Mouse (Mus musculus): ENCODE data around the gene Dnm3. TPM values are rescaled to one million over a fixed set of nuclear protein-coding genes. Genes with fewer than 3 reads are reported as not detected.

The Dnm3 gene
- total RNA-seq, 2 experiments from 2014 or later: 7.9 to 17.7 TPM

- no peak for DNase-seq
These were observed 150.2 kb downstream of the Dnm3 start for GRCm38 (mm10) chr1:162327631-162328030.

GRCm38 (mm10) chr1:162324412-162324811 is 153.4 kb downstream of the Dnm3 start:
- DNase-seq: no peak

- no peak for DNase-seq
These were observed 154.7 kb downstream of the Dnm3 start for GRCm38 (mm10) chr1:162323142-162323541.

- DNase-seq: peak; percentile 12 to 20
These were observed 164.2 kb downstream of the Dnm3 start for GRCm38 (mm10) chr1:162313451-162314276.

DNA sequence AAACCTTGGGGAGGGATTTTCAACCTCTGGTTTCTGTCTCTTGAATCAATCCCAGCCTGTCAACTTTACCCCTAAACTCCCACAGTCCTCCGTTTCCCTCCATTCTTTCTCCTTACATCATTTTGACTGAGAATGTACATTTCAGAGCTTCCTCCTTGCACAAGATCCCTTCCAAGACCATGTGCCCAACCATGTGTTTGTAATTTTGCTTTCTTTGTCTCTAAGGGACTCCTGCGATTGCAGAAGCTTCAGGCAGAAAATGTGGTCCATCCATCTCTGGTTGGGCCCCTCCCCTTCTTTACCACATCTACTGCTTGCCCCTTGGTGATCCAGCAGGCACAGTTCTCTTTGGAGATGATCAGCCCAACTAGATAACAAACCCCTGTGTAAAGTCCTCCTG is 165.2 kb downstream of the Dnm3 start:
- no peak for DNase-seq

DNA sequence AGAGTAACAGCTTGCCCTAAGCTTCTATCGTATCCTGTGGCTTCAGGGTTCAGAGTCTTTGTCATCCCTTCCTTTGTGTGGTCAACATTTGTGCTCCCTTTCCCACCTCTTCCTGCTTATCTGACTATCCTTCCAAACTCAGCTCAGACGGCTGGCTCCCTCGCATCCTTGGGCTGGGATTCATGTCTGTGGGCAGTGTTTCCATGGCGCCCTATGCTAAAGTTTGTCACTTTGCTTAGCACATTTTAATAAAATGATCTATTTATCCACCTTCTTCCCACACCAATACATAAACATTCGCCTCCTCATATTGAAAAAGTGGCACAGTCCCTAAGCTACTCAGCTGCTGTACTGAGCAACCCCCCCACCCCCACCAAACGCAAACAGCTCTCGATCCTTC is 165.7 kb downstream of the Dnm3 start:
- no peak for DNase-seq

GRCm38 (mm10) chr1:162305247-162305646 is 172.6 kb downstream of the Dnm3 start:
- no peak for DNase-seq

- DNase-seq: no peak
These were observed 175.4 kb downstream of the Dnm3 start for GRCm38 (mm10) chr1:162302480-162302879.

GRCm38 (mm10) chr1:162299558-162300319 is 178.1 kb downstream of the Dnm3 start:
- DNase-seq: no peak

GRCm38 (mm10) chr1:162298527-162298926 is 179.3 kb downstream of the Dnm3 start:
- no peak for DNase-seq

DNA sequence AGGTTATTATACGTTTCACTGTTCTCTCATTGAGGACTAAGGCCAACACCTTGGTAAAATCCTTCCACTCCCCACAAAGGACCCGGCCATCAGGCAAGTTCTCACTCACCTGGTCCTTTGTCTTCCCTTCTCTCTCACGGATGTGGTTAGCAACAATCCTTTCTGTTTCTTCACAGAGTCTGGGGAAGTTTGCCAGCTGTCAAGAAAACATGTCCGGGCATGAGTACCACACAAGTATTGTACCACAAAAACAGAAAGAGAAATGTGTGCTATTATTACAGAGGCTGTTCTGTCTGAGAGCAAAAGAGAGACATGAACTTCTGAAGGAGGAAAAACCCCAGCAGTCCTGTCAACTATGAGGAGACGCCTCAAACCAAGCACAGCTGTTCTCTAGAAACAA is 182.4 kb downstream of the Dnm3 start:
- no peak for DNase-seq

GRCm38 (mm10) chr1:162294572-162294910 is 183.3 kb downstream of the Dnm3 start:
- no peak for DNase-seq

DNA sequence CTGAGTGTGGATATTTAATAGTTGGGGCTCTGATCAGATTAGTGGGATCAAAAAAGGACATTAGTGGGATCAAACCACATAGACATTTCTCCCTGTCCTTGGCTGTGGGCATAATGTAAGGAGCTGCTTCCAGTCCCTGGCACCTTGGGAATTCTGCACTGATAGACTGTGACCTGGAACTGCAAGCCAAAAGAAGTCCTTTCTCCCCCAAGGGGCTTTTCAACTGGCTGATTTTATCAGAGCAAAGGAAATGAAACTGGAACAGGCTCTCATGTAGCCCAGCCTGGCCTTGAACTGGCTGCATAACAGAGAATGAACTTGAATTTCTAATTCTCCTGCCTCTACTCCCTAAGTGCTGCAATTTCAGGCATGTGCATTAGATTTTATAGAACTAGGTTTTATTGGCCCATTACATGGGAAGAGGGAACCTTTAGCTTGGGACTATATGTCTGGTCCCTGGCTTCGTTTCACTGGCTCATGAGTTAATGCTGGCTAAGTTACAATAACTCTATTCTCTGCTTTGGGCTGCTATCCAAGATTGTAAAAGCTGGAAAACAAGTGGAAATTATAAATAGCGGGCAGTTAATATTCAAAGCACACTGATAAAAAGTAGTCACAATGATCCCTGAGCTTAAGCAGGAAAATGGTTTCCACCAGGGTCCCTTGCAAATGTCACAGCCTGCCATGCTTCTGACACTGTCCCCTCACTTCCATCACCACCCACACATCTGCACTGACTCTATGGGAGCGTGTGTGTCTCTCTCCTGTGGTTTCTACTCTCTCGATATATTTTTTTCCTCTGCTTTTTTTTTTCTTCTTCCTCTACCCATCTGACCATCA is 183.9 kb downstream of the Dnm3 start:
- DNase-seq: peak in 1 of 2 experiments; percentile 11

- DNase-seq: peak in 1 of 2 experiments; percentile 20
These were observed 190.9 kb downstream of the Dnm3 start for GRCm38 (mm10) chr1:162286910-162287309.

GRCm38 (mm10) chr1:162281981-162282381 is 195.9 kb downstream of the Dnm3 start:
- DNase-seq: no peak

GRCm38 (mm10) chr1:162280052-162280451 is 197.8 kb downstream of the Dnm3 start:
- DNase-seq: no peak

DNA sequence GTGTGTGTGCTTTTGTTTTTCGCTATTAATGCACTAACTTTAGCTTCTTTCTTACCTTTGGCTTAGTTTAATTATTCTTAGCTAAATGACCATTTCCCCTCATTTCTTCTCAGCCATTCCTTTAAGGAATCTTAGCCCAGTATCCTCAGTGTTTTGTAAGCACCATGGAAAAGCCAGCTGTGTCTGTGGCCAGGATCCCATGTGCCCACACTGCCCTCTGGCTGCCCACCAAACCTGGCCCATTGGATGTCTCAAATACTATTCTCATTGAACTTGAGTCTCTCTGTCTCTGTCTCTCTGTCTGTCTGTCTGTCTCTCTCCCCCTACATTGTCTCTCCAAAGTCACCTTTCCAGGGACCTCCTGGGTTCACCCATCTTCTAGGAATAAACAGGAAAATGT is 201.8 kb downstream of the Dnm3 start:
- peak; percentile 17 to 42 for DNase-seq

DNA sequence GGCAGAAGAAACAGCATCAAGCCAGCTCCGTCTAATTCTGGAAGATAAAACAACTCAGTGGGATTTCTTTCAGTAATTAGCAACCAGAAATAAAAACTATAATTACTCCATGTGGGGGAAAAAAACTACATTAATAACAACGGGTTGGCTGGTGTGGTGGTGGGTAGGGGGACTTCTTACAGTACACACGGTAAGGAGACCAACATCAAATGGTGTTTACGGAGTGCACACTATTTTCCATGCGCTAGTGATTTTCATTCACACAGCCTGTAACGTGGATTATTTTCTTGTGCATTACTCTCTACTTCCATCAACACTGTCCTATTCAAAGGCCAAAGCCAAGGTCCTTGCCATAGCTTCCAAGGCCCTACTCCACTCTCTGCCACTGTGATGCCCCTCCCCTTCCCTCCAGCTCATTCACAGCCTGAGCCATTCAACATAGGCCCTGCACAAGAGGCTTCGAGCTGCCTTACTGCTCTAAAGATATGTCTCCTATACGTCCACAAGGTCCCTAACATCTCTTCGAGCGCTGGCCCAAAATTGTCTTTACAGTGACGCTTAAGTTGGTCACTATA is 203.1 kb downstream of the Dnm3 start:
- DNase-seq: peak; percentile 17 to 40

GRCm38 (mm10) chr1:162256912-162257607 is 220.8 kb downstream of the Dnm3 start:
- no peak for DNase-seq

- no peak for DNase-seq
These were observed 222.9 kb downstream of the Dnm3 start for GRCm38 (mm10) chr1:162254944-162255343.

- DNase-seq: peak in 1 of 2 experiments; percentile 16
These were observed 223.7 kb downstream of the Dnm3 start for GRCm38 (mm10) chr1:162253971-162254641.

Data from adrenal gland, postnatal 36 days (tissue).